Mouse (Mus musculus) left cerebral cortex, postnatal 25 days (tissue): ENCODE measurements at regions not wholly inside any gene's neighbourhood (a gene's known extent, or its start where the extent isn't known, plus 50 kb on each side); places are given as distances from the start of the nearest gene placed in this dataset.

Experiments
- DNase-seq, 2 experiments: peaks; one replicate each; pipeline ENCODE4 v3.0.0; 2022; ENCODE audit warnings: low spot score in 2 of 2, mixed read lengths in 1 of 2
- intact Hi-C: fragments of 180-260 bp; cut with DNase I; formaldehyde crosslinking; loops from one replicate; pipeline ENCODE4 v1.15.1; 2025

GRCm38 (mm10) chr6:44711089-44711488 lies 348.1 kb upstream of the Cntnap2 start:
- intact Hi-C loops: no loop called here

More at GRCm38 (mm10) chr6:44711089-44711488, 348.1 kb upstream of the Cntnap2 start:
- peak in 1 of 2 experiments; percentile 46 for DNase-seq
